Mouse (Mus musculus): ENCODE measurements at regions not wholly inside any gene's neighbourhood (a gene's known extent, or its start where the extent isn't known, plus 50 kb on each side); places are given as distances from the start of the nearest gene placed in this dataset.
A peak's percentile ranks its signal among the peaks of the same experiment; 100 is the strongest.

DNA sequence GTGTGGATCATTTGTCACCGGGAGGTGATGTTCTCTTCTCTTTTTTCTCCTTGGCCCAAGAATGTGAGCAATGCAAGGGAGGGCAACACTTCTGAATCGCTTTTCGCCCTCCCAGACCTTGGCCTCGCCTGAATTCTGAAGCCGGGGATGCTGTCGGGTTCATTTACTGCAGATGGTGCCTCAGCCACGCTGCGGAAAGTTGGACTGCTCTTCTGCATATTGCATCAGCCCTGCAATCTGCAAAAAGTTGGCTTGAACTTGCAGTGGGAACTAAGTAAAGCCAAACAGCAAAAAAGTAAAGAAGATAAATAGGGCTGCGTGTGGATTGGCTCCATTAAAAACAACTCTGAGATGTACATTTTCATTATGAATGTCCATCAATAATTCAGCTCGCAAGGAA, 55.9 kb upstream of the Dok5 start:
- no peak for DNase-seq

DNA sequence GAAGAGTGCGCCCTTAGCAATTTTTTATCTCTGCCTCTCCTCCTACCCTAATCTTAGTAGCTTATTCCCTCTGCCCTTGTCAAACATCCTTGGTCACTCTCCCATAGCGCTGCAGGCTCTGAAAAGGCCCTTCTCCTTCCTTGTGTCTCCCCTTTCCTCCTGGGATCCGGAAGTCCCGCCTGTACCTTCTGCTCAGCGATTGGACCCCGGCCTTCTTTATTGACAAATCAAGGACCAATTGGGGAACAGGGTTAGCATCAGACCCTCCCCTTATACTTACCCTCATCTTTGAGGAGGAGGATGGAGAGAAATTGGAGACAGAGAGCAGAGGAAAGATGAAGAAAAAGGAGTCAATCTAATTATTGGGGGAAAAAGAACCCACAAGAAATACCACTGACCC, 57.9 kb upstream of the Dok5 start:
- no peak for DNase-seq

DNA sequence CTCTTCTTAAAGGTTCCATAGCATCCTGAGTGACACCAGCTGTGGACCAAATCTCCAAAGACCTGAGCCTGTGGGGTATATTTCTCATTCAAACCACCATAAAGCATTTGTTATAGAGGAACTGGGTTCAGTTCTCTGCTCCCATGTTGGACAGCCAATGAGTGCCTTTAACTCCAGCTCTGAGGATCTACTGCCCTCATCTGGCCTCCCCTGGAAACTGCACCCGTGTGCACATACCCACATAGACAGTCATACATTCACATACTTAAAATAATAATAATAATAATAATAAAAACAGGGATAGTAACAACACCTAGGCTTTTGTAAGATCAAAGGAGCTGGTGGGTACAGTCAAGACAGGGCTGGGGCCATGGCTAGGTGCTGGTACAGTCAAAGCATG, 58.8 kb upstream of the Dok5 start:
- DNase-seq: no peak

DNA sequence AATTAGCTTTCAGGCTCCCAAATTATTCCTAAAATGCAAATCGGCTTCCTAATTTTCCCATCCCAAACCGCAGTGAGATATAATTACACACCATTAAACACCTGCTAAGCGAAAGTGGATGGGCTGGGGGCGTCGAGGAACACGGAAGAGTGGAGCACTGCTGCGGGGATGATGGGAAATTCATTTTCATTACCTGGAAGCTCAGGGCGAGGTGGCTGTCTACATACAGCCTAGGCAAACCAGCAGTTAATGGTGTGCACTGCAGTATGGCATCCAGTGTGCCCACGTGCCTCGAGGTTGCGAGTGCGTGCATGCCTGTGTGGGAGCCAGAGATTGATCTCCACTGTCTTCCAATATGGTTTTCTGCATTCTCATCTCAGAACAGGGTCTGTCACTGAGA, 62.6 kb upstream of the Dok5 start:
- DNase-seq: no peak

DNA sequence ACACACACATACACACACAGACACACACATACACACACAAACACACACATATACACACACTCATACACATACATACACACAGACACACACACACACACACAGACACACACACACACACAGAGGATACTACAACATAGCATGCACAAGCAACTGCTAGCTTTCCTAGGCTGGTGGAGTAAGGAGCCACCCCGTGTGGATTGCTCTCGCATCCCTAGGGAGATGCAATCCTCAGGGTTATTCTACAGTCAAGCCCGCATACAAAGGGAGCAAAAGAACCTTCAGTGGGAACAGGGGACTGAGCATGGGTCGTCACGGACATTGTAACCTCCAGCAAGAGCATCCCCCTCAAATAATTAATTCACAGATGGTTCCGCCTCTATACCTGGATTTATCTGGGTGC, 63.1 kb upstream of the Dok5 start:
- no peak for DNase-seq

DNA sequence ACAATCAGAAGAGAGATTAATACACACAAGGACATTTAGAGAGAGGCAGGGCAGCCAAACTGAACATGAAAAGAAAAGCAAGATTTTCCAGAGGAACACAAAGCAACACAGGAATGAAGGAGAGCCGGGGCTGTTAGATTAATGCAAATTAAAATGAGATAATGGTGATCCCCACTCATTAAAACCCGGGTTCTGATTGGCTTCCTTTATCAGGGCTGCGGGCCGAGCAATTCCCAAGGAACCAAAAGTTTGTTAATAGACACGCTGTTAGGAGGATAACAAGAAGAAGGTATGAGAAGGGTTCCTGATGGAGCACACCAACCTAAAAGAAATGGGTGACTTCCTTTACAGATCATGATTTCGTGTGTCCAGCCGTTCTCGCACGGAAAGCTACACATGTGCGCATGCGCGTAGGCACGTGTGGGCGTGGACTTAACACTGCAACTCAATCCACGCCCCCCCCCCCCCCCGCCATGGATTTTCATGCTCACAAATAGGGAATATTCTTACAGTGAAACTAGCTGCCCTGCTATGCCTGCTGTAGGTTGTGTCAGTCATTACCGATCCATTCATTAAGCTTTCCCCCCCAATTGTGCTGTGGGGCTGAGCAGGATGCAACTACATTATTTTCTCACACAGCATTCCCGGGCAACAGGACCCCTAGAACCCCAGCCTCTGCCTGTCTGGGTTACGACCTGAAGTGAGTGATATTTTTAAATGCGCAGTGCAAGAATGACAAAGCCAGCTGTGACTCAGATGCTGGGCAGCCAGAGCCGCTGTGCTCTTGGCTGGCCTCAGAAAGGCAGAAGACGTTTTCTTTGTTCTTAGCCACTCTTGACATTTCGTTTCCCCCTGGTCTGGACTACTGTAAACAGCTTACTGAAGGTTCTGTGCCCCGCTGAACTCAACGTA, 60.5 kb upstream of the 4930470P17Rik start:
- no peak for DNase-seq

DNA sequence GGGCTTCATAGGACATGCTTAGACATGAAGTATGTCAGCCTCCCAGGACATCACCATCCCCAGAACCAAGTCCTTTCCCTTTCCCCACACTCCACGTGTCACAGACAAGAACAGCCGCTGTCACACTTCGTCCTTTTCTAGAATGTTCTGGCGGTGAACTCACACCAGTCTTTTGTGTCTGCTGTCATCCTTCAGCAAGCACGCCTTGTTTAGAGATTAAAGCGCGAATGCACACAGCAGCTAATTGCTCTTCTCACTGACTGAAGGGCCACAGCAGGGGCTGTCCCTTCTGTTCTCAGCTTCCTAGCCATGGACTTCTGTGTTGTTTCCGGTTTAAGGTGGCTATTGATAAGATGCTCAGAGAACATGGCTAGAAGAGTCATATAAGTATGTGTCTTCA, 57.5 kb upstream of the 4930470P17Rik start:
- no peak for DNase-seq

DNA sequence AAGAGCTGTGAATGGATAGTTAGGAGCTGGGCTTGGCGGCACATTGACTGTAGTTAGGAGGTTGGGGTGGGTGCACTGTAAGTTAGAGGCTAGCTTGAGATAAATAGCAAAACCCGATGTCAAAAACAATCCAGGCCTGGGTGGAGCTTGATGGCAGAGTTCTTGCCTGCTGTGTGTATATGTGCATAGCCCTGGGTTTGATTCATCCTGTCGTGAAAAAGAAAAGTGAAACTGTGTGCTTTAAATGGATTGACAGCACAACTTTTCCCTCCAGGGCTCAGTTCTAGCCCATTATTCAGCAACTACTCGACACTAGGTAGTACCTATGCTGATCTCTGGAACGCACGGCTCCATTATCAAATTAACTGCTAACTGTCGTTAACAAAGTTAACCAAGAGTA, 56.7 kb upstream of the 4930470P17Rik start:
- DNase-seq: no peak

DNA sequence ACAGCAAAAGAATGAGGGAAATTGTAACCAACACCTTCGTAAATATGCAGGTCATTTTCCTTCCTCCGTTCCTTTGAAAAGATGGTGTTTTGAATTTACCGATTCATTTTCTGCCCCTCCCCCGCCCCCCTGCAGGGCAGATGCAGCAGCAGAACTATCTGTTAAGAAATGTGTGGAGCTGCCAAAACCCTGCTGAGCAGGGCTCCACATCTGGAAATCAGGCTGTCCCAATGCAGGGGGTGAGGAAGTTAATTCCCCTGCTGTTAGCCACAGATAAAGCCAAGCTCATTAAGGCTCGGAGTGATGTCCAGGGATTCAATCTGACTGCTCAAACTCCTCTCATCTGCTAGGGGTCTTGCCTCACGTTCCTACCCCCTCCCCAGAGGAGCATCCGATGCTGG, 56.0 kb upstream of the 4930470P17Rik start:
- peak; percentile 42 for DNase-seq

DNA sequence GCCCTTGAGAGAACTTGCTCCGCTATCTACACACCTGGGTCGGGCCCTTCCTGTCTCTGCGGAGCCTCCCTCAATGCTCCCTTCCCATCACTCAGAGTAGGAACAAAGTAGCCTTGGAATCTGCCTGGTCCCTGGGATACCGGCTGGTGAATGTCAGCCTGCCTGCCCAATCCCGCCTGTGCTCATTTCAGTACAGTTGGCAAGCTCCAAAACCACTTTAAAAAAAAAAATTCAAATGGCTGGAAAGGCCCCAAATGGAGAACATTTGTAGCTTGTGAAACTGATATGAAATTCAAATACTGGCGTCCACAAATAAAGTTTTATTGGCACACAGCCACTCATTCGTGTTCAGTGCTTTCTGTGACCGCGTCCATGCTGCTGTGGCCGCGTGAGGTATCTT, 50.3 kb upstream of the 4930470P17Rik start:
- no peak for DNase-seq
